Mouse (Mus musculus): Measurements from ENCODE around the gene Ttc7b. TPM values are rescaled to one million over a fixed set of nuclear protein-coding genes. Genes with fewer than 3 reads are reported as not detected.

The Ttc7b gene
- polyA plus RNA-seq (2015; fragmentation: Illumina TruSeq; extraction: RNeasy Lipid Tissue Mini Kit (QIAGEN cat#74804); ENCODE audit: insufficient read depth, low read depth, low replicate concordance), result 6.1 TPM

DNA sequence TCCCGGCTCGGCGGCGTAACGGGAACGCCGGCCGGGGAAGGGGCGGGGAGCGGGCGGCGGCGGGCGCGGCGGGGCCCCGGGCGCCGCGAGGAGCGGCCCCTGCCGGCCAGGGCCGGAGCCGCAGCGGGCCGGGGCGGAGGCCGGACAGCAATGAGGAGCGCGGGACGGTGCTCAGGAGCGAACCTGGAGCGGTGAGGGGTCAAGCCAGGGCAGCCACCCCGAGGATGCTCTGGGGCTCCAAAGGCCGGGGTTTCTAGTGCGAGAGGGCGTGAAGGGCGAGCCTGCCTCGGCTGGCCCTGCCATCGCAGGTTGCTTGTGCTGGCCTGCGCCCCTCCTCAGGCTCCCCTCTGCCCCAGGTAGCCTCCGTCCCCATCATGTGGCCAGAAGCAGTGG is at the start of gene Ttc7b:
TSS of gene Ttc7b (minus strand) at position 33 of the 393 bp plus-strand sequence.

Other genes starting within 250 kb of the Ttc7b start
- 0.46 TPM for gene Rps6ka5, start 206.2 kb upstream of the Ttc7b start, polyA plus RNA-seq (2015; fragmentation: Illumina TruSeq; extraction: RNeasy Lipid Tissue Mini Kit (QIAGEN cat#74804); ENCODE audit: insufficient read depth, low read depth, low replicate concordance)